Mouse (Mus musculus) erythroblast, embryonic 14.5 days (primary cell): ENCODE results near the gene Gm9046.

Source experiments
- GATA1 ChIP-seq: IDR thresholded peaks from 2 replicates; pipeline ENCODE4 v1.6.1; 2012; ENCODE audit warnings: low read length, inconsistent platforms, mixed read lengths
- TAL1 ChIP-seq: IDR thresholded peaks from 3 replicates; pipeline ENCODE4 v1.6.1; 2012; ENCODE audit warnings: low read length, inconsistent platforms, mixed read lengths

DNA sequence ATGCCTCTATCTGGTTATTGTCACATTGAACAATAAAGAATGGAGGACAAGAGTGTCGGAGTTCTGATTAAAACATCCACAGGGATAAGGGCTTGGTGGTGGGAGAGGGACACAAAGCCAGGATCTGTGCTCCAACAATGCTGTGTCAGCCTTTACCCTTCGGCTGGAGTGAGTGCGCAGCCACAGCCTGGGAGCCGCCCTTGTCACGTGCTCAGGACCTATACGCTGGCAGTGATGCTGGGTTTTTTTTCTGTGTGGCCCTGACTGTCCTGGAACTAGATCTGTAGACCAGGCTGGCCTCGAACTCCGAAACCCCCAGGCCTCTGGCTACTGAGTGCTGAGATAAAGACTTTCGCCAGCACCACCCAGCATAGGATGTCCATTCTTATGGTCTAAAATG, 26.5 kb upstream of the Gm9046 start:
- TF ChIP-seq GATA1 (no peak), TAL1 (no peak)
